Mouse (Mus musculus): ENCODE results near the gene Dennd5a. TPM values are rescaled to one million over a fixed set of nuclear protein-coding genes. Genes with fewer than 3 reads are reported as not detected.

Gene Dennd5a
- polyA plus RNA-seq, 1 experiment = 41.3 TPM

DNA sequence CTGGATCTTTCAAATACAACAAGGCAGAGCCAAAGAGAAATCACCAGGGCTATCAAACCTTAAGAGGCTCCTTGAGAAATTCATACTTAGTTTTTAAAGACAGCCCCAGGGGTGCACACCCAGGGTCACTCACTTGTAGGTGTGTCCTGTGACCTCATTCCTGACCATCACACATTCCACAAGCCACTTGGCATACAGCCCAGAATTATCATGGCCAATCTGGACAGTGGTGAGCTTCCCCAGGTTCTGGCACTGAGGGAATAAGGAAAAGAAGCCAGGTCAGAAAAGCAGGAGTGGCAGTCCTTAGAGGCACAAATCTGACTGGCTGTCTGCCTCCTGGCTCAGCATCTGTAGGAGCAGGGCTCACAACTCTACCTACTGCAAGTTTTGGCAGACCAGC, 61.4 kb downstream of the Dennd5a start:
- Histone ChIP-seq H3K4me1 (ENCODE audit: control insufficient read depth, insufficient read depth, low read length) (no peaks in the 10 kb centered on the region), H3K36me3 (ENCODE audit: control insufficient read depth, insufficient read depth, low read length) (no peaks in the 10 kb centered on the region; the same call in none of the 2 replicates), H3K27me3 (ENCODE audit: control insufficient read depth, insufficient read depth, low read length) (no peaks in the 10 kb centered on the region), H3K4me3 (ENCODE audit: control insufficient read depth, low read depth, low read length) (no peak overlapping the region), H3K27ac (ENCODE audit: control insufficient read depth, insufficient read depth, low read depth, low read length) (no peak overlapping the region)
- TF ChIP-seq POLR2A (IDR thresholded peaks at IDR 0.05; ENCODE audit: control insufficient read depth, low read depth, low read length) (no peak), CTCF (IDR thresholded peaks at IDR 0.05; ENCODE audit: control insufficient read depth, insufficient read depth, insufficient replicate concordance, low read depth, low read length) (no peak)

- Histone ChIP-seq H3K4me3 (ENCODE audit: control insufficient read depth, low read depth, low read length) (no peak overlapping the region), H3K27me3 (ENCODE audit: control insufficient read depth, insufficient read depth, low read length) (no peaks in the 10 kb centered on the region), H3K4me1 (ENCODE audit: control insufficient read depth, insufficient read depth, low read length) (no peaks in the 10 kb centered on the region), H3K36me3 (ENCODE audit: control insufficient read depth, insufficient read depth, low read length) (no peaks in the 10 kb centered on the region; the same call in none of the 2 replicates), H3K27ac (ENCODE audit: control insufficient read depth, insufficient read depth, low read depth, low read length) (no peak overlapping the region)
- TF ChIP-seq POLR2A (IDR thresholded peaks at IDR 0.05; ENCODE audit: control insufficient read depth, low read depth, low read length) (no peak), CTCF (IDR thresholded peaks at IDR 0.05; ENCODE audit: control insufficient read depth, insufficient read depth, insufficient replicate concordance, low read depth, low read length) (peak; percentile 54; the same call in 1 of the 2 replicates)
These were observed 67.7 kb downstream of the Dennd5a start for GRCm38 (mm10) chr7:109892530-109892929.

DNA sequence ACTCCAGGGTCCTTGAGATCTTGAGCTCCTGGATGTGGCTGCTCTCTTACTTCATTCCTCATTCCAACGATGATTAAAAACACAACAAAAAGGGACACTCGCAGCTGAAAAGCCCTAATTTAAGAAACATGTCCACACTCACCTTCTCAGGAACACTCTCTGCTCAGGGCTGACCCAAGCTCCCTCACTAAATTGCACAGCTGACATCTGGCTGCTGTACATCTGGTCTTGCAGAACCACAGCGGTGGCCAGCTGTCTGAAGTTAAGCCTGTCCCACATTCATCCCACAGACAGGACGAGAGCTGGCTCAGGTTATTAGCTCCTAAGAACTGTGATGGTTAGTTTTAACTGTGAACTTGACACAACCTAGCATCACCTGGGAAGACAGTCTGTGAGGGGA, 68.5 kb downstream of the Dennd5a start:
- no peak for TF ChIP-seq CTCF (IDR thresholded peaks at IDR 0.05; ENCODE audit: control insufficient read depth, insufficient read depth, insufficient replicate concordance, low read depth, low read length)
- TF ChIP-seq POLR2A (IDR thresholded peaks at IDR 0.05; ENCODE audit: control insufficient read depth, low read depth, low read length) = no peak
- Histone ChIP-seq H3K4me3 (ENCODE audit: control insufficient read depth, low read depth, low read length) (no peak overlapping the region), H3K27ac (ENCODE audit: control insufficient read depth, insufficient read depth, low read depth, low read length) (no peak overlapping the region), H3K4me1 (ENCODE audit: control insufficient read depth, insufficient read depth, low read length) (no peaks in the 10 kb centered on the region), H3K36me3 (ENCODE audit: control insufficient read depth, insufficient read depth, low read length) (no peaks in the 10 kb centered on the region; the same call in none of the 2 replicates), H3K27me3 (ENCODE audit: control insufficient read depth, insufficient read depth, low read length) (no peaks in the 10 kb centered on the region)

- no peaks in the 10 kb centered on the region for H3K4me1 ChIP-seq (ENCODE audit: control insufficient read depth, insufficient read depth, low read length)
- no peak overlapping the region for H3K4me3 ChIP-seq (ENCODE audit: control insufficient read depth, low read depth, low read length)
- no peaks in the 10 kb centered on the region for H3K27me3 ChIP-seq (ENCODE audit: control insufficient read depth, insufficient read depth, low read length)
- no peak overlapping the region for H3K27ac ChIP-seq (ENCODE audit: control insufficient read depth, insufficient read depth, low read depth, low read length)
- no peaks in the 10 kb centered on the region; the same call in none of the 2 replicates for H3K36me3 ChIP-seq (ENCODE audit: control insufficient read depth, insufficient read depth, low read length)
- no peak for TF ChIP-seq POLR2A (IDR thresholded peaks at IDR 0.05; ENCODE audit: control insufficient read depth, low read depth, low read length)
- TF ChIP-seq CTCF (IDR thresholded peaks at IDR 0.05; ENCODE audit: control insufficient read depth, insufficient read depth, insufficient replicate concordance, low read depth, low read length) = no peak
These were observed 70.0 kb downstream of the Dennd5a start for GRCm38 (mm10) chr7:109890256-109890655.

DNA sequence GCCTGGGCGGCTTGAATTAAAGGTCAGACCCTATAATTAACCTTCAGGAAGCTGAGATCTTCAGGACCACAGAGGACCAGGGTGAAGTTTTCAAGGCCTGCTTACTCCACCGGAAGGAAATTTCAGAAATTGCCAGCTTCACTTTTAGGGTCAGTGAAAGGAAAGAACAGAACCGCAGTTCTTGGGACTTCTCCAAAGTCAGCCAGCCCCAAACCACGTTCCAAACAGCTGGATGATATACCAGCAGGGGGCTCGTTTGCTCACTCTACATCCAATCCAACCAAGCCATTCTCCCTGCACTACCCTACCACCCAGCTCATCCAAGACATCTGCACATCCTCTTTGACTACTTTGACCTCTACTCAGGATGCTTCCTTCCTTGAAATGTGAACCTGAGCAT, 71.0 kb downstream of the Dennd5a start:
- TF ChIP-seq CTCF (IDR thresholded peaks at IDR 0.05; ENCODE audit: control insufficient read depth, insufficient read depth, insufficient replicate concordance, low read depth, low read length) (no peak), POLR2A (IDR thresholded peaks at IDR 0.05; ENCODE audit: control insufficient read depth, low read depth, low read length) (no peak)
- Histone ChIP-seq H3K4me3 (ENCODE audit: control insufficient read depth, low read depth, low read length) (no peak overlapping the region), H3K36me3 (ENCODE audit: control insufficient read depth, insufficient read depth, low read length) (no peaks in the 10 kb centered on the region; the same call in none of the 2 replicates), H3K27ac (ENCODE audit: control insufficient read depth, insufficient read depth, low read depth, low read length) (no peak overlapping the region), H3K27me3 (ENCODE audit: control insufficient read depth, insufficient read depth, low read length) (no peaks in the 10 kb centered on the region), H3K4me1 (ENCODE audit: control insufficient read depth, insufficient read depth, low read length) (no peaks in the 10 kb centered on the region)

GRCm38 (mm10) chr7:109886249-109886648, 74.0 kb downstream of the Dennd5a start:
- no peaks in the 10 kb centered on the region for H3K36me3 ChIP-seq (ENCODE audit: control insufficient read depth, insufficient read depth, low read length)
- TF ChIP-seq CTCF (IDR thresholded peaks at IDR 0.05; ENCODE audit: control insufficient read depth, insufficient read depth, insufficient replicate concordance, low read depth, low read length) (no peak), POLR2A (IDR thresholded peaks at IDR 0.05; ENCODE audit: control insufficient read depth, low read depth, low read length) (no peak)

GRCm38 (mm10) chr7:109882574-109882973, 77.7 kb downstream of the Dennd5a start:
- H3K27me3 ChIP-seq (ENCODE audit: control insufficient read depth, insufficient read depth, low read length) = no peaks in the 10 kb centered on the region
- no peak overlapping the region for H3K4me3 ChIP-seq (ENCODE audit: control insufficient read depth, low read depth, low read length)
- no peaks in the 10 kb centered on the region; the same call in 1 of the 2 replicates for H3K4me1 ChIP-seq (ENCODE audit: control insufficient read depth, insufficient read depth, low read length)

More at GRCm38 (mm10) chr7:109886249-109886648, 74.0 kb downstream of the Dennd5a start:
- H3K4me3 ChIP-seq (ENCODE audit: control insufficient read depth, low read depth, low read length) = no peak overlapping the region
- no peaks in the 10 kb centered on the region; the same call in 1 of the 2 replicates for H3K4me1 ChIP-seq (ENCODE audit: control insufficient read depth, insufficient read depth, low read length)
- no peaks in the 10 kb centered on the region for H3K27me3 ChIP-seq (ENCODE audit: control insufficient read depth, insufficient read depth, low read length)
- no peak overlapping the region for H3K27ac ChIP-seq (ENCODE audit: control insufficient read depth, insufficient read depth, low read depth, low read length)

More at GRCm38 (mm10) chr7:109882574-109882973, 77.7 kb downstream of the Dennd5a start:
- Histone ChIP-seq H3K36me3 (ENCODE audit: control insufficient read depth, insufficient read depth, low read length) (no peaks in the 10 kb centered on the region), H3K27ac (ENCODE audit: control insufficient read depth, insufficient read depth, low read depth, low read length) (no peak overlapping the region)
- TF ChIP-seq CTCF (IDR thresholded peaks at IDR 0.05; ENCODE audit: control insufficient read depth, insufficient read depth, insufficient replicate concordance, low read depth, low read length) (no peak), POLR2A (IDR thresholded peaks at IDR 0.05; ENCODE audit: control insufficient read depth, low read depth, low read length) (no peak)
